Mouse (Mus musculus) myocyte (in vitro differentiated cells): Measurements from ENCODE around the gene Rab40b.

Source experiments
- CEBPB ChIP-seq: IDR thresholded peaks from 2 replicates; pipeline ENCODE4 v1.6.1; 2011; ENCODE audit warnings: mild to moderate bottlenecking, moderate library complexity; ENCODE audit not compliant: poor library complexity, insufficient read depth, severe bottlenecking
- E2F4 ChIP-seq: IDR thresholded peaks from one replicate; pipeline ENCODE4 v1.6.1; 2011; ENCODE audit warnings: mild to moderate bottlenecking, control low read depth, moderate library complexity; ENCODE audit not compliant: insufficient read depth
- MYOG ChIP-seq, 3 experiments: IDR thresholded peaks; one replicate each; pipeline ENCODE4 v1.6.1; 2011; ENCODE audit warnings: control low read depth in 2 of 3, low read depth in 2 of 3, mild to moderate bottlenecking in 2 of 3; ENCODE audit not compliant: insufficient read length in 2 of 3, control insufficient read depth in 1 of 3, insufficient read depth in 1 of 3
- POLR2A ChIP-seq: IDR thresholded peaks from one replicate; pipeline ENCODE4 v1.6.1; 2011; ENCODE audit warnings: low read depth, mild to moderate bottlenecking, control low read depth, moderate library complexity; ENCODE audit not compliant: insufficient read length
- POLR2AphosphoS2 ChIP-seq: IDR thresholded peaks from one replicate; pipeline ENCODE4 v1.6.1; 2011; ENCODE audit warnings: low read depth, control low read depth; ENCODE audit not compliant: insufficient read length
- SRF ChIP-seq: IDR thresholded peaks from one replicate; pipeline ENCODE4 v1.6.1; 2011; ENCODE audit warnings: low read depth; ENCODE audit not compliant: control insufficient read depth, insufficient read length
- TCF12 ChIP-seq: IDR thresholded peaks from one replicate; pipeline ENCODE4 v1.6.1; 2011; ENCODE audit warnings: mild to moderate bottlenecking, control low read depth; ENCODE audit not compliant: poor library complexity, insufficient read depth, severe bottlenecking
- USF1 ChIP-seq: IDR thresholded peaks from one replicate; pipeline ENCODE4 v1.6.1; 2011; ENCODE audit warnings: low read depth, mild to moderate bottlenecking, control low read depth, moderate library complexity

GRCm38 (mm10) chr11:121326034-121326433 lies 62.0 kb downstream of the Rab40b start:
- no peak for TF ChIP-seq USF1
- TF ChIP-seq POLR2A: no peak
- no peak for TF ChIP-seq TCF12
- no peak for TF ChIP-seq SRF
- no peak for TF ChIP-seq MYOG (IDR thresholded peaks at IDR 0.05; ENCODE audit: control insufficient read depth in 1 of 3, insufficient read depth in 1 of 3, insufficient read length in 2 of 3, low read depth in 2 of 3)
- no peak for TF ChIP-seq POLR2AphosphoS2
- TF ChIP-seq CEBPB: no peak
- no peak for TF ChIP-seq E2F4
